Mouse (Mus musculus) frontal cortex, postnatal 36 days (tissue): ENCODE measurements around the gene Dmrt1.

Experiments used
- DNase-seq, 2 experiments: peaks; one replicate each; pipeline ENCODE4 v3.0.0; 2022; ENCODE audit warnings: low spot score in 2 of 2

The Dmrt1 gene

DNA sequence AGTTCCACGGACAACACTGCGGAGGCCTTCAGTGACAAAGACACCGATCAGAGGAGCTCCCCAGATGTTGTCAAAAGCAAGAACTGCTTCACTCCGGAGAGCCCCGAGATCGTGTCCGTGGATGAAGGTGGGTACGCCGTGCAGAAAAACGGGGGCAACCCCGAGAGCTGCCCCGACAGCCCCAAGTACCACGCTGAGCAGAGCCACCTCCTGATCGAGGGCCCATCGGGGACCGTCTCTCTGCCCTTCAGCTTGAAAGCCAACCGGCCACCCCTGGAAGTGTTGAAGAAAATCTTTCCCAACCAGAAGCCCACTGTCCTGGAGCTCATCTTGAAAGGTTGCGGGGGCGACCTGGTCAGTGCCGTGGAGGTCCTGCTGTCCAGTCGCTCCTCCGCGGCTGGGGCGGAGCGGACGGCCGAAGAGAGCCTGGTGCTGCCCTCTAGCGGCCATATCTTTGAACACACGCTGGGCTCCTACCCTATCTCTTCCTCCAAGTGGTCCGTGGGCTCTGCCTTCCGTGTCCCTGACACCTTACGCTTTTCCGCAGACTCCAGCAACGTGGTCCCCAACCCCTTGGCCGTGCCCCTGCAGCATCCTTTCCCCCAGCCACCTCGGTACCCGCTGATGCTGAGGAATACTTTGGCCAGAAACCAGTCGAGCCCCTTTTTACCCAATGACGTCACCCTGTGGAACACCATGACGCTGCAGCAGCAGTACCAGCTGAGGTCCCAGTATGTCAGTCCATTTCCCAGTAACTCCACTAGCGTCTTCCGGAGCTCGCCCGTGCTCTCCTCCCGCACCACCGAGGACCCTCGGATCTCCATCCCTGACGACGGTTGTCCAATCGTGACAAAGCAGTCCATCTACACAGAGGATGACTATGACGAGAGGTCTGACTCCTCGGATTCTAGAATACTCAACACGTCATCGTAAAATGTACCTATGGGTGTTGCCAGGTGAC lies 117.2 kb downstream of the Dmrt1 start:
- peak in 1 of 2 experiments; percentile 45 for DNase-seq

DNA sequence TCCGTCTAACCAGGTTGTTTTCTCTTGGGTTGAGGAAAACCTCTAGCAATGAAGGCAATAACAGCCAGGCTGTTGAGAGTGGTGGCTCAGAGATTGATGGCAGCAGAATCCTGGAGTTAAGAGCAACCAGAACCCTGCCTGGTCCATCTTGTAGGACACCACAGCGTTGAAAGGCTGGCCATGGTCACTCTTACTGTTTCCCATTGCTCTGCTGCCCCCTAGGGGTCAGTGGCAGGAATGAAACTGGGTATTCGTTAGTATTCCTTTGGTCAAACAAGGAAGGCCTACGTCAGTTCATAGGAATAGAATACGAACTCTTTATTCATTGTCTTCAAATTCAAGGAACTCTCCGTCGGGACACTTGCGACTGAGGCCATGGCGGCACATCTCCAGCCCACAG lies 123.1 kb downstream of the Dmrt1 start:
- DNase-seq = peak in 1 of 2 experiments; percentile 77

DNA sequence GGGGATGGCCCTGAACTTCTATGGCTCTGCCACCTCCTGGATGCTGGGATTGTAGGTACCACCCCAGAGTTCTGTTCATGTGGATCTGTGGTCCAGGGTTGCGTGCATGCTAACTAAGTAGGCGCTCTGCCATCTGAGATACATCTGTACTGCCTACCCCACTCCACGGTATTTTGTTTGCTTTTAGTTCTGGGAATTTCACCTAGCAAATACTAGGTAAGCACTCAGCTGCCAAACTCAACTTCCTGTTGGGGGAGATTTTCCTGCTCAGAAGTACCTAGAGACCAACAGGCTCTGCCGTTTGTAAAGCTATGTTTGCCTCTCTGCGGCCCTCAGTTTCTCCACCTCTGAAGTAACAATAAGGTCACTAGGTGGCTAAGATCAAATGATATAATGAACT lies 129.7 kb downstream of the Dmrt1 start:
- DNase-seq = no peak

DNA sequence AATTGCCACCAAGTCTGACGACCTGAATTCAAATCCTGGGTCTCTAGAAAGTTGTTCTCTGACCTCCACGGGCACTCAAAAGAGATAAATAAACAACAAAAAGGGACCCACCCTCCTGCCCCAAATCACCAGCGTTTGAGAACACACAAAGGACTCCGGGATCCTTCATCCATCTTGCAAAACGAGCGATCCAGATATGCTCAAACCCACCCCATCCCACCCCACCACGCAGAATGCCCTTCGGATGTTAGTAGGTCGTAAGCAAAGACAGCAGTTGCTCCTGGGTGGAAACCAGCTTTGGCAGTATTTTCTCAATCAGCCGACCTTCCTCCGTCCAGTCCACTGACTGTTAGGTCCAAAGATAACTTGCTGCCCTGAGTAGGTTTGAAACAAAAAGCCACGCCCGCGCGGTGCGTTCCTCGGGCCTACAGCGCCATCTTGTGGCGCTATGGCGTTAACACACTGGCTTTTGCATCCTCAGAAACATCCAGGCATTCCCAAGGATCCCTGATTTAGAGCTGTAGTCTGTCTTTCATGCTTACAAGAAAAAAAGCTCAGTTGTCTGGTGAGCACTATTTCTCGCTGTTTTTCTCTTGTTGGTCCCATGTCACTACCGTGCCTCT lies 130.3 kb downstream of the Dmrt1 start:
- DNase-seq = peak; percentile 59 to 79

DNA sequence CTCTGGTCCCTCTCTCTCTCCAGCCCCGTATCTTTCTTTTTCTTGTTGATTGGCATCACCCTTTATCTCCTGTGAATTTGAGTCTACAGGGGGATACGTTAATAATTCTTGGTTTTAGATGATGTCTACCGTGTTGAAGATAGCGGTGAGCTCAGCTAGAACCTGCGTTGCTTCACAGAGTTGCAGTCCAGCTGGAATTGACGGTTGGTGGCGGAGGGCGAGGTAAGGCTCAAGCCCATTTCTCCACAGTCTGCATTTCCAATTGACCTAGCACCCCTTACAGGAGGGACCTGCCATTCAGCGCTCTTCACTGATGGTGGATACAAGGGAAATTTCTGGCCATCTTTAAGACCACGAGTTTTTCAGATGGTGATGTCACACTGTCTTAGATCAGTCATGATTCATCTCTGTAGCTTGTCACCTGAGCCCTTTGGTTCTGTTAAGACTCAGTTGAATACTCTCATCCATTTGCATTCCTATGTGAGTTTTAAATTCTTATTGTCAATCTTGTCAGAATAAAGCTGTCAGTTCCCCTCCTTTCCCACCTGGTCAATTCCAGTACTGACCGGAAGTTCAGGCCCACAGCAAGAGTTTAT lies 133.4 kb downstream of the Dmrt1 start:
- DNase-seq = no peak

DNA sequence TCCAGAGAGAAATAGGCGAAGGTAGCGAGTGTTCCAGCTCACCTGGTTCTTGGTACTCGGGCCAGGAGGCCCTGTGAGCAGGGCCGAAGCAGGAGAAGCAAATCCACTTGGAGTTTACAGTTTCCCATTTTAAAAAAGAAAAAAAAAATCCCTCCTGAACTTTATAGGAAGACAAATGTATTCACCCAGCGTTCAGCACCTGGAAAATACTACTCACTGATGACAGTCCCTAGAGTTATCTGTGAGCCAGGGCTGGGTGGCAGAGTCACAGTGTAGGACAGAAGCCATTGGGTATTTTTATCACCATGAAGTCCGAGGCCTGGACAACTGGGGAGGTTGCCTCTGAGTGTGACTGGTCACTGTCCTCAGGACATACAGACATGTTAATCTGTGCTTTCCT lies 136.4 kb downstream of the Dmrt1 start:
- no peak for DNase-seq

DNA sequence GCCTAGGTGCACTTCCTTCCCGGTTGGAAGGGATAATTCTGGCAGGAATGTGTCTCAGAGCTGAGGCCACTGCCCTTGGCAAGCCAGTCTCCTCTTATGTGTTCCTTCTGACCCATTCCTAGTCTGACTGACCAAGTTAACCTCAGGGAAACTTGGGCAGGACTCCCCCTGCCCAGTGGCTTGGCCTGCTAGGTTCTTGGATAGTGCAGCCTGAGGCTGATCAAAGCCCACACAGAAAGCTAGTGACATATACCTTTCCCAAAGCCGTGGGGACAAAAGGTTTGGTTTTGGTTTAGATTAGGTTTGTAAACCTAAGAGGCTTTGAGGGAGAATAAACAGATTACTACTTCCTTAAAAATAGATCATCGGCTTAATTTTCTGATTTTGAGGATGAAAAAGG lies 141.7 kb downstream of the Dmrt1 start:
- DNase-seq = no peak

DNA sequence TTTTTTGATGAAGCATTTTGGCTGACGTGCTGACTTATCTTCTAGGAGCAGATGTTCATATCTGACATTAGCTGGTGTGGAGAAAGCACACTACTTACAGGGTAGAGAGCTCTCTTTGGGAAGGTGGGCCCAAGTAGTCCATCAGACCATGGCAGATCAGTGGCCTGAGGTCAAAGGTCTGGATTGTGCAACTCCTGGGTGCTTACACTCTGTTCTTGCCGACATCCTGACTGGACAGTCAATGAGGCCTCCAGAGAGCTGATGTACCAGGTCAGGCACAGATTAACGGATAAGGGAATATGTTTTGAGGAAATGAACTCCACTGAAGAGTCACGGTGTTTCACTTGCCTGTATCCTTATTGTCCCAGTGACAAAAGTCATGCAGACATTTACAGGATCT lies 143.3 kb downstream of the Dmrt1 start:
- DNase-seq = no peak

DNA sequence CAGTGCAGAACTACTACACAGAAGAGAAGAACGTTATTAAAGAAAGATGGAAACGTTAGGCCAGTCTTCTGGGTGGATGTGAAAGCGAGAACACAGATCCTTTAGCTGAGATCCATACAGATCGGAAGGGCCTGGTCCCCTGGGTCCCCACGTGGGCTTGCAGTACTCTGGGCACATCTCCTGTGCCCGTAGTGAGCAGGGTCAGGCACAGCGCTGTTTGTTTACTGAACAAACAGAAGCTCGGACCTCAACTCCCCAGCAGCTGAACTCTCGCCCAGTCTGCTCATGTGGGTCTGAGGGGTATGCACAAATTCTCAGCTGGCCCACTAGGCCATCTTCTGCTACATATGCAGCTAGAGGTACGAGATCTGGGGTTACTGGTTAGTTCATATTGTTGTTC lies 145.1 kb downstream of the Dmrt1 start:
- DNase-seq = no peak

DNA sequence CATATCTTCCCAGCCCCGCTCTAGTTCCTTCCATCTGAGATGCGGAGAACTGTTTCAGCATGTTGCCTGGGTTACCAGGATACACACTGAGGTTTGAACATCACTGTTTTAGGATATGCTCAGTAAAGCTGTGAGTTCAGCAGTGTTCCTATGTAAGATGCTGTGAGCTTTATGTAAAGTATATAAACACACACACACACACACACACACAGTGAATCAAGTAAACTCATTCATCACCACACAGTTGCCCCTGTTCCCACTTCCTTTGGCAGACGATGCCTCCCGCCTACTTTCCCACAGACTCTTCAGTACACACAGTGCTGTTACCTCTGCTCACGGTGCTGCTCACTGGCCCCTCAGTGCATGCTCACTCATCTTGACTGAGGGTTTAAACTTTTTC lies 147.1 kb downstream of the Dmrt1 start:
- peak in 1 of 2 experiments; percentile 11 for DNase-seq
